Mouse (Mus musculus) liver, postnatal 0 days (tissue): Measurements from ENCODE around the gene Lpcat3.

Experiments used
- CTCF ChIP-seq: sonication (generic); IDR thresholded peaks from 2 replicates; pipeline ENCODE4 v1.5.1; 2016; ENCODE audit warnings: antibody characterized with exemption, low read depth
- EP300 ChIP-seq: IDR thresholded peaks from 2 replicates; pipeline ENCODE4 v1.6.1; 2016; ENCODE audit warnings: antibody characterized with exemption, low read depth, mild to moderate bottlenecking

- TF ChIP-seq CTCF = no peak
- no peak for TF ChIP-seq EP300
Measured at GRCm38 (mm10) chr6:124731038-124731437, 68.2 kb downstream of the Lpcat3 start.
